Mouse (Mus musculus) CH12.LX (cell line): ENCODE measurements at regions not wholly inside any gene's neighbourhood (a gene's known extent, or its start where the extent isn't known, plus 50 kb on each side); places are given as distances from the start of the nearest gene placed in this dataset.

Source experiments
- DNase-seq: peaks from one replicate; pipeline ENCODE4 v3.0.0-alpha.2; 2013; ENCODE audit errors: extremely low read depth
- H3K27ac ChIP-seq: 2 replicates; pipeline ENCODE4 v1.5.1; 2012; ENCODE audit warnings: low read depth, mild to moderate bottlenecking, control low read depth, moderate library complexity; ENCODE audit not compliant: insufficient read depth
- H3K27me3 ChIP-seq: replicated peaks from 2 replicates; pipeline ENCODE3; 2012; ENCODE audit warnings: inconsistent platforms
- H3K36me3 ChIP-seq, 2 experiments: replicated peaks in 1 of 2; 2 replicates each; pipeline versions ENCODE3 to v1.6.1; 2012; ENCODE audit warnings: inconsistent platforms in 1 of 2, low read length in 1 of 2, mild to moderate bottlenecking in 1 of 2, mixed read lengths in 1 of 2, moderate library complexity in 1 of 2; ENCODE audit not compliant: control insufficient read depth in 1 of 2, insufficient read depth in 1 of 2
- H3K4me1 ChIP-seq, 2 experiments: 2 replicates each; pipeline ENCODE4 v1.6.1; 2012; ENCODE audit warnings: inconsistent platforms in 1 of 2, moderate library complexity in 1 of 2; ENCODE audit not compliant: insufficient read depth in 2 of 2, control insufficient read depth in 1 of 2
- H3K4me2 ChIP-seq: 2 replicates; pipeline ENCODE4 v1.6.1; 2012; ENCODE audit warnings: low read depth, mild to moderate bottlenecking, control low read depth; ENCODE audit not compliant: poor library complexity, insufficient read depth, severe bottlenecking
- H3K4me3 ChIP-seq, 3 experiments: fragments of 150-350 bp in 1 of 3; sonication (generic) in 1 of 3; replicated peaks in 1 of 3; 2 replicates each; pipeline versions ENCODE3 to v1.5.1; 2011 to 2012; ENCODE audit warnings: low read depth in 2 of 3, low read length in 2 of 3, mild to moderate bottlenecking in 2 of 3, moderate library complexity in 2 of 3, control low read depth in 1 of 3, improper control_type of control experiment in 1 of 3, inconsistent platforms in 1 of 3, mixed read lengths in 1 of 3; ENCODE audit not compliant: poor library complexity in 1 of 3
- H3K79me2 ChIP-seq: replicated peaks from 2 replicates; pipeline ENCODE4 v1.6.1; 2012; ENCODE audit warnings: mild to moderate bottlenecking, moderate library complexity; ENCODE audit not compliant: control insufficient read depth, poor library complexity, insufficient read depth, severe bottlenecking; ENCODE audit errors: extremely low read depth
- H3K9ac ChIP-seq: 2 replicates; pipeline ENCODE4 v1.6.1; 2012; ENCODE audit warnings: low read depth, mild to moderate bottlenecking, control low read depth, moderate library complexity; ENCODE audit not compliant: insufficient read depth
- H3K9me3 ChIP-seq: replicated peaks from 2 replicates; pipeline ENCODE3; 2012; ENCODE audit warnings: low read length, inconsistent platforms, mixed read lengths
- CHD1 ChIP-seq: IDR thresholded peaks from 2 replicates; pipeline ENCODE4 v1.6.1; 2012; ENCODE audit warnings: low read depth, low read length, improper control_type of control experiment, inconsistent platforms
- CHD2 ChIP-seq: IDR thresholded peaks from 2 replicates; pipeline ENCODE4 v1.6.1; 2011; ENCODE audit warnings: low read length, improper control_type of control experiment
- CTCF ChIP-seq, 2 experiments: IDR thresholded peaks in 1 of 2; conservative IDR thresholded peaks in 1 of 2; 2 replicates each; pipeline ENCODE4 v1.5.1; 2011 to 2012; ENCODE audit warnings: low read depth in 2 of 2, low read length in 2 of 2, improper control_type of control experiment in 1 of 2, inconsistent platforms in 1 of 2, mild to moderate bottlenecking in 1 of 2, moderate library complexity in 1 of 2
- ETS1 ChIP-seq: conservative IDR thresholded peaks from 2 replicates; pipeline ENCODE4 v1.6.1; 2012; ENCODE audit warnings: low read depth, mild to moderate bottlenecking, inconsistent platforms, low read length, improper control_type of control experiment, moderate library complexity
- HCFC1 ChIP-seq: IDR thresholded peaks from 2 replicates; pipeline ENCODE4 v1.6.1; 2012; ENCODE audit warnings: low read depth, mild to moderate bottlenecking, inconsistent platforms, low read length, improper control_type of control experiment
- IRF4 ChIP-seq: IDR thresholded peaks from 2 replicates; pipeline ENCODE4 v1.6.1; 2014; ENCODE audit warnings: low read depth, mild to moderate bottlenecking, inconsistent platforms, low read length, improper control_type of control experiment
- JUND ChIP-seq: conservative IDR thresholded peaks from 2 replicates; pipeline ENCODE4 v1.6.1; 2011; ENCODE audit warnings: low read depth, low read length, improper control_type of control experiment
- MXI1 ChIP-seq: IDR thresholded peaks from 2 replicates; pipeline ENCODE4 v1.6.1; 2011; ENCODE audit warnings: mild to moderate bottlenecking, low read depth, low read length, improper control_type of control experiment
- NRF1 ChIP-seq: IDR thresholded peaks from 2 replicates; pipeline ENCODE4 v1.6.1; 2014; ENCODE audit warnings: low read depth, mild to moderate bottlenecking, inconsistent platforms, low read length, improper control_type of control experiment, moderate library complexity
- RCOR1 ChIP-seq: conservative IDR thresholded peaks from 2 replicates; pipeline ENCODE4 v1.6.1; 2012; ENCODE audit warnings: low read depth, mild to moderate bottlenecking, inconsistent platforms, low read length, improper control_type of control experiment
- TBP ChIP-seq: conservative IDR thresholded peaks from 2 replicates; pipeline ENCODE4 v1.6.1; 2011; ENCODE audit warnings: low read depth, low read length, improper control_type of control experiment
- USF2 ChIP-seq: conservative IDR thresholded peaks from 2 replicates; pipeline ENCODE4 v1.6.1; 2011; ENCODE audit warnings: low read depth, low read length, improper control_type of control experiment
- ZC3H11A ChIP-seq: IDR thresholded peaks from 2 replicates; pipeline ENCODE4 v1.6.1; 2012; ENCODE audit warnings: low read depth, mild to moderate bottlenecking, inconsistent platforms, low read length, improper control_type of control experiment
- ZNF384 ChIP-seq: IDR thresholded peaks from 2 replicates; pipeline ENCODE4 v1.6.1; 2012; ENCODE audit warnings: low read depth, low read length, improper control_type of control experiment, inconsistent platforms
- dilution Hi-C: fragments of 300-500 bp; cut with MboI; formaldehyde crosslinking; loops from 2 replicates; pipeline ENCODE4 v1.14.3; 2020; ENCODE audit warnings: low sequenced_read_pairs; ENCODE audit not compliant: extremely low pct_unique_long_range_greater_than_20kb, extremely low pct_ligation_motif_present
- in situ Hi-C: fragments of 300-500 bp; cut with MboI; formaldehyde crosslinking; loops from 3 replicates; pipeline ENCODE4 v1.14.3; 2019; ENCODE audit warnings: low sequenced_read_pairs, low pct_ligation_motif_present, low pct_unique_long_range_greater_than_20kb, mixed read lengths

- Histone ChIP-seq H3K4me3 (no peak overlapping the region), H3K4me1 (peaks cover 10 to 19% of the 10 kb centered on the region in 2 experiments; a peak in 3 of 4 replicates), H3K9me3 (no peaks in the 10 kb centered on the region), H3K4me2 (0 out of 2 replicates have a peak overlapping the region, but pooled peaks have one; percentile 59), H3K36me3 (no peaks in the 10 kb centered on the region), H3K27ac (no peak overlapping the region), H3K9ac (no peak overlapping the region), H3K79me2 (no peaks in the 10 kb centered on the region), H3K27me3 (peaks cover 2% of the 10 kb centered on the region)
- peak; percentile 54 for DNase-seq
- in situ Hi-C loops (no loop called here), dilution Hi-C loops (no loop called here)
- TF ChIP-seq JUND (no peak), ETS1 (peak; percentile 23; the same call in 1 of the 2 replicates)
Observed at GRCm38 (mm10) chr4:47587256-47587655, 112.8 kb downstream of the Sec61b start.

DNA sequence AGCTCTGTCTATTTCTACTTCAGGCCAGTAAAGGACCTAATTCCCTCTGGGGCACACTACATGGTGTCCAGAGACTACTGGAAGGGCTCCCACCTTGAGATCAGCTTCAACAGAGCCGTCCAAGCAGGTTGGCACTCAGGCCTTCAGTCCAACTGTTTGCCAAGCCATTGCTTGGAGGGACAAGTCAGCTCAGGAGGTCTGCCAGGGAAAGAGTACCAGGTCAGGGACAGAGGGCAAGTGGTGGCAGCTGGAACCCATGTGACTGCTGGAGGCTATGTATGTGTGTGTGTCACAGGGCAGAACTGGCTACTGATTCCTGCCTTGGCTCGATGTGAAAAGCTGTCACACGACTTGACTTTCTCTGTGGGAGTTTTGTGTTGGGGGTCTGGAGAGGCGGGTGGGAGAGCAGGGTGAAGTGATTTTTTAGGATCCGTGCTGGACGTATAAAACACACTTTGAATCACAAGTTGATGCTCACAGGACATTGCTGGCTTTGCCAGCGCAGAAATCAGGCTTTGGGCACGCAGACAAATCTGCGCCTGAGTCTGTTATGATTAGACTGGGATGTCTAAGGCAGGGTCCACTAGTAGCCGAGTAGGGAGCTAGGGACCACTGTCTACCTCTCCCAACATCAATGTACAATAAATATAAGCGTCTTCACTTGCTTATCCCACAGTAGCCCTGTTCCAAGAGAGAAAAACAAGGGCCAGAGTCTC is 118.0 kb downstream of the Sec61b start:
- Histone ChIP-seq H3K4me1 (peaks cover 2 to 9% of the 10 kb centered on the region in 2 experiments; a peak in 3 of 4 replicates), H3K9ac (no peak overlapping the region), H3K79me2 (no peaks in the 10 kb centered on the region), H3K4me3 (no peak overlapping the region), H3K27me3 (peaks cover 4% of the 10 kb centered on the region)
- no peak for DNase-seq
- dilution Hi-C loops = no loop called here
- TF ChIP-seq TBP = no peak
- no peak for TF ChIP-seq CHD1
- no peak for TF ChIP-seq MXI1
- TF ChIP-seq RCOR1 = no peak
- no peak for TF ChIP-seq HCFC1
- TF ChIP-seq ZNF384 = no peak
- TF ChIP-seq ETS1 = no peak
- TF ChIP-seq IRF4 = no peak
- no peak for TF ChIP-seq USF2
- TF ChIP-seq ZC3H11A = no peak
- no peak for TF ChIP-seq CHD2
- no peak for TF ChIP-seq CTCF (conservative IDR thresholded peaks at IDR 0.05 in 1 of 2, IDR thresholded peaks at IDR 0.05 in 1 of 2; ENCODE audit: low read depth in 2 of 2, low read length in 2 of 2)
- no peak for TF ChIP-seq NRF1
- TF ChIP-seq, all 38 proteins: peak for 0
- Histone ChIP-seq H3K36me3 (no peaks in the 10 kb centered on the region), H3K27ac (no peak overlapping the region), H3K4me2 (no peak overlapping the region), H3K9me3 (no peaks in the 10 kb centered on the region)
- in situ Hi-C loops = no loop called here
